Mouse (Mus musculus): Measurements from ENCODE around the gene Map3k5.

GRCm38 (mm10) chr10:19922410-19922809, 11.9 kb upstream of the Map3k5 start:
- TF ChIP-seq CTCF (IDR thresholded peaks at IDR 0.05; ENCODE audit: low read depth) (no peak), EP300 (IDR thresholded peaks at IDR 0.05; ENCODE audit: low read depth) (no peak)
